Mouse (Mus musculus): Measurements from ENCODE around the gene Cyp21a1. TPM values are rescaled to one million over a fixed set of nuclear protein-coding genes. Genes with fewer than 3 reads are reported as not detected.
"Not testable (repeated sequence)": the region's sequence is repeated elsewhere in the genome, so short reads cannot be mapped to it uniquely, and the experiment has no call there.

The Cyp21a1 gene
- polyA plus RNA-seq (2016; fragmentation: Nextera tagmentation; extraction: Ambion mirVana), result not detected in 2 replicates

DNA sequence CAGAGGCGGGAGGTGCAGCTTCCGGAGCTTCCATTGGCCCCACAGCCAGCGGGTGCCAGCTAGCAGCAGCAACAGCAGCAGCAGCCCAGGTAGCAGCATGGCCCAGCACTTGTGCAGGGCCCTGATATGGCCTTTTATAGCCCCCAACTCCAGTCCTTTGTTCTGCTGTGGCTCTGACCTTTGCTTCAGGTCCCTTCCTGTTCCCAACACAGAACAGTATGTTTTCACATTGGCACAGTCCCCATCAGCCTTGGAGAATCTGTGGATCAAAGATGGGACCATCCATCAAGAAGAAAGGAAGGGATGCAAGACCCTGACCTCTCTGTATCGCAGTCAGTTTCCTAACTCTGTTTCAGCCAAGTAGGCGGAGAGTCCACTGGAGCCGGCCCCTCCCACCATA is at the start of gene Cyp21a1:
Gene Cyp21a1 (minus strand): TSS at position 261 of the 400 bp plus-strand sequence.
- H3K27ac ChIP-seq; H3K4me1 ChIP-seq; H3K27me3 ChIP-seq (ENCODE audit: poor library complexity, severe bottlenecking); H3K36me3 ChIP-seq (replicated peaks); H3K9me3 ChIP-seq; DNase-seq (ENCODE audit: extremely low spot score, low spot score); H3K4me3 ChIP-seq: not testable (repeated sequence)
- WGBS, result 84% methylated on average over 5 of the region's 6 CpGs

DNA sequence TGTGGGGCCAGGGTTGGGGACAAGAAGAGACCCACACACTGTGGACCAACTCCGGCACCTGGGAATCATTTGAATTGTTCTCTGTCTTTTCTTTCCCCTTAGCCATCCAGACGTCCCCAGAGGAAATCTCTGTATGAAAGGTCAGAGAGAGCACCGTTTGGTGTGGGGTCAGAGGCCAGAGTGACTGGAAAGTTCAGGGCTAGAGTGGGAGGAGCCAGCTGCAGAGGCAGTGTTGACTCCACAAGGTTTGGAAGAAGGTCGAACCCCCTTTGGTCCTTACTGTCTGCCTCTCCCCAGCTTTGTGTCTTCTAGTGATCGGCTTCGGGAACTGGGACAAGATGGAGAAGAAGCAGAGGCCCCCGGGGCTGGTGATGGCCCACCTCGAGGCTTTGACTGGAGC is 49.1 kb upstream of the Cyp21a1 start:
- no peak overlapping the region for H3K4me3 ChIP-seq
- H3K27me3 ChIP-seq (ENCODE audit: poor library complexity, severe bottlenecking), result no peaks in the 10 kb centered on the region
- peaks cover 65% of the 10 kb centered on the region for H3K36me3 ChIP-seq (replicated peaks)
- no peaks in the 10 kb centered on the region for H3K9me3 ChIP-seq
- no peak for DNase-seq (ENCODE audit: extremely low spot score, low spot score)
- 80% methylated on average over 8 of the region's 8 CpGs for WGBS
- H3K27ac ChIP-seq, result no peak overlapping the region
- peaks cover 31% of the 10 kb centered on the region for H3K4me1 ChIP-seq

DNA sequence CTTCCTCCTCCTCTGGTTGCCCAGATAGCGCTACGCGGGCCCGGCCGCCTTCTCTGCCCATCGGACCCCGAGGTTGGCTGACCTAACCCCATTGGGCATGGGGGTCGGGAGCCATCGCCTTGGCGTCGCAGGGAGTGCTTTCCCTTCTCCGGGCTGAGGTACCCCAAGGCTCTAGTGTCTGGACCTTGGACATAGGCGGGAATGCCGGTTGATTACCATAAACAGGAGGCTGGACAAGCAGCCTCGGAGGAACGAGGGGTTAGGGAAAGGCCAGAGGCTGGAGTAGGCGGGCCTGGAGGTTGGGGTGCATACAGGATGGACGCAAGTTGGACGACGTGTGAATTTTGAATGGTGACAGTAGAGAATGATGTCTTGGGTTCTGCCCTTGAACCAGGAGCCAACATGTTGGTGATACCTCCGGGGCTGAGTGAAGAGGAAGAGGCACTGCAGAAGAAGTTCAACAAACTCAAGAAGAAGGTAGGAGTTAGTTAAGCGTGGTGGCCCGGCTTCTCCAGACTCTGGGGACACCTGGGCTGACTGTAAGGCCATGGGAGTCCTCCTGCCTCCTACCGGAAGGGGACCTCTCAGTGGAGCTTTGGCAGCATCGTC is 46.3 kb upstream of the Cyp21a1 start:
- Histone ChIP-seq H3K4me1 (peaks cover 31% of the 10 kb centered on the region), H3K27me3 (ENCODE audit: poor library complexity, severe bottlenecking) (no peaks in the 10 kb centered on the region), H3K27ac (peak overlapping the region; percentile 87), H3K4me3 (peak overlapping the region; percentile 72), H3K9me3 (no peaks in the 10 kb centered on the region), H3K36me3 (replicated peaks) (peaks cover 66% of the 10 kb centered on the region)
- WGBS, result 2% methylated on average over 25 of the region's 25 CpGs
- DNase-seq (ENCODE audit: extremely low spot score, low spot score), result no peak

DNA sequence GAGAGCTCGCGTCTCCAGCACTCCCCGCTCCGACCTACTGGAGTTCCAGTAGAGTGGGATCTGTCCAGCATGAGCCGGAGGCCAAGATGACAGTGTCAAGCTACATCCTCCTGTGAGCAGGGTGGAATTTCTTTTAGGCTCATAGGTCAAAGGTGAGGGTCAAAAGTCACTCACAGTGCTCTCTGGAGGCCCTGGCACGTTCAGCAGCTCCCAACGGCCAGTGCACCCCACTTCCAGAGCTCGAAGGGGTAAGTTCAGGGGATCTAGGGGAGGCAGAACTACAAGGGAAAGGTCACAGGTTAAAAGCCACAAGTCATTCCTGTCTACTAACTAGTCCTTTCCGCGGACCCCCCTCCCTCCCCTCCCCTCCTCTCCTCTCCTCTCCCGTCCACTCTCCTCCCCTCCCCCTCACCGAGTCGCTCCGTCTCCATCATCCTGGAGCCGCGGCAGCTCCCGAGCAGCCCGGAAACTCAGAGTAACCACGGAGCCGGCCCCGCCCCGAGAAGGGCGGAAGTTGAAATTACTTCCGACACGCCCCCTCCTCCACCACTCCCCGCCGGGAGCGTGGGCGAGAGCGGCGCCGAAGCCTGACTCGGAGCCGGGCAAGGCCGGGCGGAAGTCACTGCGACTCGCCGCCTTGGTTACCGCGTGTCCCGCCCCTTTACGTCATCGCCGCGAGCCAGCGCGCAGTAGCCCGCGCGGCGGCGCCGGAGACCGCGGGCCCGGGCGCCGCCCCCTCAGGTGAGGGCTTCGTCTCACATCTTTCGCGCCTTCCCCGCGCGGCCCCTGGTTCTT is 45.6 kb upstream of the Cyp21a1 start, which contains the start of the genes Skiv2l and Nelfe:
Gene Skiv2l (minus strand): TSS at position 489 of the 795 bp plus-strand sequence.
Gene Nelfe (plus strand): TSS at position 670 of the 795 bp plus-strand sequence.
- peaks cover 66% of the 10 kb centered on the region for H3K36me3 ChIP-seq (replicated peaks)

DNA sequence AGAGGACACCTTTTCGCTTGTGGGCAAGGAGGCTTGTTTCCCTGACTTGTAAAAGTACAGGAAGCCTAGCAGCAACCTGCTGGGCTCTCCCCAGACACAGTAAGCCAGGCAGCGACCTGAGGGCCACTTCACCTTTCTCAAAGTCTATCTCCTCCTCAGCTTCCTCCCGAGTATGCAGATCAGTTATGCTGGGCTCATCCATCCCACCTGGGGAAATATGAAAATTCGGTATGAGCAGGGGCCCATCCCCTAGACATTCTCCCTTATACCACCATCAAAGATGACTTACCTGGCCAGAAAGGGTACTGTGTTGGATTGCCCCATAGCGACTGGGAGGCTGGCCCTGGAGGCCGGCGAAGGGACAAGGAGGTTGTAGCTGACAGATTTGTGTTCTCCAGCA is 43.3 kb upstream of the Cyp21a1 start:
- H3K4me1 ChIP-seq, result peaks cover 31% of the 10 kb centered on the region
- DNase-seq (ENCODE audit: extremely low spot score, low spot score), result no peak
- WGBS, result 93% methylated on average over 7 of the region's 7 CpGs
- no peak overlapping the region for H3K27ac ChIP-seq
- no peaks in the 10 kb centered on the region for H3K27me3 ChIP-seq (ENCODE audit: poor library complexity, severe bottlenecking)
- H3K9me3 ChIP-seq, result no peaks in the 10 kb centered on the region
- H3K36me3 ChIP-seq (replicated peaks), result peaks cover 66% of the 10 kb centered on the region
- no peak overlapping the region for H3K4me3 ChIP-seq

More for the DNA sequence above, 45.6 kb upstream of the Cyp21a1 start, which contains the start of the genes Skiv2l and Nelfe:
- peaks cover 31% of the 10 kb centered on the region for H3K4me1 ChIP-seq
- H3K27ac ChIP-seq, result peak within 1 kb of the TSS; percentile 87
- peak within 1 kb of the TSS; percentile 72 for H3K4me3 ChIP-seq
- no peaks in the 10 kb centered on the region for H3K9me3 ChIP-seq
- DNase-seq (ENCODE audit: extremely low spot score, low spot score), result peak; percentile 98
- WGBS, result under 1% methylated on average over 65 of the region's 65 CpGs
- H3K27me3 ChIP-seq (ENCODE audit: poor library complexity, severe bottlenecking), result no peaks in the 10 kb centered on the region

DNA sequence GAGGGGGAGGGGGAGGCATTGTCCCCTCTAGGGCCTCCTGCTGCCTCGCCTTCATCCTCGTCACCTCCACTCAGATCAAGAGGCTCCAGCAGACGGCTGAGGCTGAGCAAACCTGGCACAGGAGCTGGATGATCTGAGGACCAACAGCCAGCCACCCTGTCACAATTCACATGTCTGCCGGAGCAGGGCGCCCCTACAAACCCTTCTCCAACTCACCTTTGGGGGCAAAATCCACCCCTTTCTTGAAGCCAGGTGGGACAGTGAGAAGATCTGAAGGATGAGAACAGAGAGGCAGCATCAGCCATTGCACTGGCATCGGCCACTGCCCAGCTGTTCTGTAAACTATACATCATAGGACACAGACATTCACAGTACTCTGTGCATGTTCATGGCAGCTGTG is 42.8 kb upstream of the Cyp21a1 start:
- no peaks in the 10 kb centered on the region for H3K9me3 ChIP-seq
- H3K4me1 ChIP-seq, result peaks cover 29% of the 10 kb centered on the region
- H3K4me3 ChIP-seq, result no peak overlapping the region
- no peak for DNase-seq (ENCODE audit: extremely low spot score, low spot score)
- 91% methylated on average over 6 of the region's 6 CpGs for WGBS
- peaks cover 66% of the 10 kb centered on the region for H3K36me3 ChIP-seq (replicated peaks)
- no peak overlapping the region for H3K27ac ChIP-seq
- H3K27me3 ChIP-seq (ENCODE audit: poor library complexity, severe bottlenecking), result no peaks in the 10 kb centered on the region

DNA sequence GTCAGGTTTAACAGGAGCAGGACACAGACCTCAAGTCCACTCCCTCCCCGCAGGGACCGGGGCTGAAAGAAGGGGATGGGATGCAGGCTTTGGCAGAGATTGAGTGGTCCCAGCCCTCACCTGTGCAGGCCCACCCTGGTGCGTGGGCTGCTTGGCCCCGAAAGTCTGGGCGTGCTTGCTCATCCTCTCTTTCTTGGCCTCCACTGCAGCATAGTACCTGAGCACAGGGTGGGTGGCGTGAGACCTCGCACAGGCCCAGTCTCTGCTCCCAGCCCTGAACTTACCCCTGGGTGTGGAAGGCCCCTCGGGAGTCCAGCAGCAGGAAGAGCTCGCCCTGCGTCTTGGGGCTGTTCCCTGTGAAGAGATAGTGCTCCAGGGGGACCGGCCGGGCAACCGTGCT is 40.5 kb upstream of the Cyp21a1 start:
- H3K4me1 ChIP-seq, result peaks cover 12% of the 10 kb centered on the region
- WGBS, result 95% methylated on average over 13 of the region's 13 CpGs
- DNase-seq (ENCODE audit: extremely low spot score, low spot score), result no peak
- no peak overlapping the region for H3K27ac ChIP-seq
- H3K9me3 ChIP-seq, result no peaks in the 10 kb centered on the region
- peaks cover 84% of the 10 kb centered on the region for H3K36me3 ChIP-seq (replicated peaks)
- no peaks in the 10 kb centered on the region for H3K27me3 ChIP-seq (ENCODE audit: poor library complexity, severe bottlenecking)
- H3K4me3 ChIP-seq, result no peak overlapping the region

DNA sequence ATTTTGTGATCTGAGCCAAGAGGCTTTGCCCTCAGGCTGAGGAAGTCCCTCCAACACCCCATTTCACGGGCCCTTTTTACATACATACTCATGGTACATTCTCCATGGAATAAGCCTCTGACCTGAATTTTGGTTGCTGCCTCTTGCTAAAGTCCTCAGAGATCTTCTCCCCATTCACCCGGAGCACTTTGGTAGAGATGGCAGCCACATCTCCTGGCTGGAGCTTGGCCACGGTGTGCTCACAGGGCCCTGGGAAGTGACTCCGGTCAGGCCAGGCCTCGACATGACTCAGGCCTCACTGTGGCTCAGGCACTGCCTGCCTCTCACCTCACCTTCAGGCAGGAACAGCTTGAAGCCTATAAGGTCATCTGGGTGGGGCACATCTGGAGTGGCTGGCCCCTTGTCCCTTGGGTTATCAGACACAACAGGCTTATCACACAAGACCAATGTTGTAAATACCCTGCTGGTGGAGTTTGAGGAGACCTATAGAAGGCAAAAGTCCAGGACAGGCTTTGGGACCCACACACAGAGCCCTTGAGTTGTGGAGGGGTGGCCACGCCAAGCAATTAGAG is 36.5 kb upstream of the Cyp21a1 start:
- H3K36me3 ChIP-seq (replicated peaks), result peaks cover 81% of the 10 kb centered on the region
- H3K9me3 ChIP-seq, result no peaks in the 10 kb centered on the region
- 0 out of 2 replicates have a peak overlapping the region, but pooled peaks have one; percentile 8 for H3K27ac ChIP-seq
- H3K4me3 ChIP-seq, result peak overlapping the region; percentile 2; the same call in 1 of the 2 replicates
- DNase-seq (ENCODE audit: extremely low spot score, low spot score), result no peak
- peaks cover 32% of the 10 kb centered on the region for H3K4me1 ChIP-seq
- H3K27me3 ChIP-seq (ENCODE audit: poor library complexity, severe bottlenecking), result no peaks in the 10 kb centered on the region
- WGBS, result 84% methylated on average over 6 of the region's 6 CpGs

DNA sequence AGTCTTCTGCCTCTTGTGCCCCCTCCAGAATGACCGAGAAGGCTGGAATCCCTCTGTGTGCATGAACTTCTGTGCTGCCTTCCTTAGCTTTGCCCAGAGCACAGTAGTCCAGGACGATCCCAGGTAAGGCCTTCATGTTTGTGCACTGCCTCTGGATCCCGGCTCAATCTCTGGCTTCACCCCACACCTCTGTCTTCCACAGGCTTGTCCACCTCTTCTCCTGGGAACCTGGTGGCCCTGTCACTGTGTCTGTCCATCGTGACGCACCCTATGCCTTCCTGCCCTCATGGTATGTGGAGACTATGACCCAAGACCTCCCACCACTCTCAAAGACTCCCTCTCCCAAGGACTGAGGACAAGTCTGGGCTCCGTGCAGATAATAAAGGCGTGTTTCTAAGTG is 34.4 kb upstream of the Cyp21a1 start:
- Histone ChIP-seq H3K4me3 (peak overlapping the region; percentile 85), H3K9me3 (no peaks in the 10 kb centered on the region), H3K36me3 (replicated peaks) (peaks cover 72% of the 10 kb centered on the region), H3K27me3 (ENCODE audit: poor library complexity, severe bottlenecking) (no peaks in the 10 kb centered on the region), H3K27ac (no peak overlapping the region), H3K4me1 (peaks cover 39% of the 10 kb centered on the region)
- no peak for DNase-seq (ENCODE audit: extremely low spot score, low spot score)
- WGBS, result 93% methylated on average over 7 of the region's 7 CpGs

DNA sequence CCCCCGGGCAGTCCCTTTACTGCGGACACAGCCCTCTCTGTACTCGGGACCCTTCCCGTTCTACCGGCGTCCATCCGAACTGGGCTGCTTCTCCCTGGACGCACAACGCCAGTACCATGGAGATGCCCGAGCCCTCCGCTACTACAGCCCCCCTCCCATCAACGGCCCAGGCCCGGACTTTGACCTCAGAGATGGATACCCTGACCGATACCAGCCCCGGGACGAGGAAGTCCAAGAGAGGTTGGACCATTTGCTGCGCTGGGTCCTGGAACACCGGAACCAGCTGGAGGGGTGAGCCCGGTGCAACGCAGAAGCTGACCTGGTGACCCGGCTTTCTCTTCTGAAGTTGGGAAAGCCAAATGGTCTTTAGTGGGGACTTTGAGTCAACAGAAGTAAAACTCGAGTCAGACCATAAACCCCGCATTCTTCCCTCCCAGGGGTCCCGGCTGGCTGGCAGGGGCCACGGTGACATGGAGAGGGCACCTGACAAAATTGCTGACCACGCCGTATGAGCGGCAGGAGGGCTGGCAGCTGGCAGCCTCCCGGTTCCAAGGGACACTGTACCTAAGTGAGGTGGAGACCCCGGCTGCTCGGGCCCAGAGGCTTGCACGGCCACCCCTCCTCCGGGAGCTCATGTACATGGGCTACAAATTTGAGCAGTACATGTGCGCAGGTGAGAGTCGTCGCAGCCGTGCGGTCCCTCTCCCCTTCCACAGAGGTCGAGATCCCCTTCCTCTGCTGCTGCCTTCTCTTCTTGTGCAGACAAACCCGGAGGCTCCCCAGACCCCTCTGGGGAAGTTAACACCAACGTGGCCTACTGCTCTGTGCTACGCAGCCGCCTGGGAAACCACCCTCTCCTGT is 33.3 kb upstream of the Cyp21a1 start:
- peaks cover 72% of the 10 kb centered on the region for H3K36me3 ChIP-seq (replicated peaks)
- H3K9me3 ChIP-seq, result no peaks in the 10 kb centered on the region
- H3K27me3 ChIP-seq (ENCODE audit: poor library complexity, severe bottlenecking), result no peaks in the 10 kb centered on the region
- WGBS, result 45% methylated on average over 43 of the region's 43 CpGs
- no peak for DNase-seq (ENCODE audit: extremely low spot score, low spot score)
- H3K27ac ChIP-seq, result peak overlapping the region; percentile 85
- H3K4me1 ChIP-seq, result peaks cover 39% of the 10 kb centered on the region
- H3K4me3 ChIP-seq, result peak overlapping the region; percentile 85

DNA sequence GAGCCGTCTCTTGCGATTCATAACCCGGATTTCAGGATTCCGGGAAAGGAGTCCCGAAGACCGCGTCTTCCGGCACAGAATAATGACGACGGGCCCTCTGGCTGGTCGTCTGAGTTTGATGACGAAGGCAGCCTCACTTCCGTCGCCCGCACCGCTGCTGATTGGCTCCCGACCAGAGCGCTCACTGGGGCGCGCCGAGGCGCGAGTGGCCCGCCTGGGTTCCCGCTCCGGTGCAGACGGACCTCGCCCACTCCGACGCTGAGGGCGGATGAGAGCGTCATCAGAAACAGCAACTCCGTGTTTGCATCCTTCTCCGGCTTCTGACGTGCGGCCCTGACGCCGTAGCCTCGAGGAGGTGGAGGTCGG is 32.5 kb upstream of the Cyp21a1 start, which contains the start of the genes Stk19 and Dxo:
Gene Stk19 (minus strand): TSS at position 90 of the 366 bp plus-strand sequence.
Gene Dxo (plus strand): TSS at position 164 of the 366 bp plus-strand sequence.
- Histone ChIP-seq H3K9me3 (no peaks in the 10 kb centered on the region), H3K36me3 (replicated peaks) (peaks cover 72% of the 10 kb centered on the region), H3K27ac (peak within 1 kb of the TSS; percentile 85), H3K27me3 (ENCODE audit: poor library complexity, severe bottlenecking) (no peaks in the 10 kb centered on the region), H3K4me3 (peak within 1 kb of the TSS; percentile 85), H3K4me1 (peaks cover 39% of the 10 kb centered on the region)
- peak; percentile 98 for DNase-seq (ENCODE audit: extremely low spot score, low spot score)
- WGBS, result under 1% methylated on average over 40 of the region's 40 CpGs

Data from forebrain, embryonic 10.5 days (tissue).